Mouse (Mus musculus) lung, postnatal 36 days (tissue): ENCODE data around the gene Stx8.
A peak's percentile ranks its signal among the peaks of the same experiment; 100 is the strongest.

Experiments
- DNase-seq: peaks from one replicate; pipeline ENCODE4 v3.0.0; 2022; ENCODE audit warnings: mixed read lengths

Stx8 gene

DNA sequence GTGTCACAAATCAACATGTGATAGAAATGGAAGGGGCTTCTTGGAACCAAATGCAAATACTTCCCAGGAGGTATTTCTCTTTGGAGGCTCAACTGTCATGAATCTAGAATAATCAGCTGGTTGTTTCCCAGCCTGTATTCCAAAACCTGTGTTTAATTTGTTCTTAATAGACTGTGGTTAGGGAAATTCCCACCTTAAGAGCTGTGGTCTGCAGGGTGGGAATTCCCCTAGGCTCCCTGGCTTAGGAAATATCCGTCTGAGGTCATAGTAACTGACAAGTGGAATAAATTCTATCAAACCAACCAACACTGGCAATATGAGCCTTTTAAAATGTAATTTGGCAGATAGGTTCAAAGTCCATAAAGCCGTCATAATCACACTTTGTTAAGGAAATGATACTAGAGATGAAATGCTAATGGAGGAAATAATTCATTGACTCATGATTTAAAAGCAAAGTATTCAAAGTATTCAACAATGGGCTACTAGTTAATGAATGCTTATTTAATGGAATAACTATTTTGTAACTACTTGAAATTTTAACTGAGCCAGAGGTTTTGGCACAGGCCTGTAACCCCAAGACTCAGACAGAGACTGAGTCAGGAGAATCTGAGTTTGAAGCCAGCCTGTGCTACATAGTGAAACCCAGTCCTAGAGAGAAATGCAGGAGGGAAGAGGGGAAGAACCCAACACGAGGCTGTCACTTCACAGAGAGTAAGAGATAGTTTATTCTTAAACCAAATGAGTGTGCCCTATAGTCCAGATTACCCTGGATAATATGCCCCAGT is 126.2 kb downstream of the Stx8 start:
- DNase-seq, result no peak

DNA sequence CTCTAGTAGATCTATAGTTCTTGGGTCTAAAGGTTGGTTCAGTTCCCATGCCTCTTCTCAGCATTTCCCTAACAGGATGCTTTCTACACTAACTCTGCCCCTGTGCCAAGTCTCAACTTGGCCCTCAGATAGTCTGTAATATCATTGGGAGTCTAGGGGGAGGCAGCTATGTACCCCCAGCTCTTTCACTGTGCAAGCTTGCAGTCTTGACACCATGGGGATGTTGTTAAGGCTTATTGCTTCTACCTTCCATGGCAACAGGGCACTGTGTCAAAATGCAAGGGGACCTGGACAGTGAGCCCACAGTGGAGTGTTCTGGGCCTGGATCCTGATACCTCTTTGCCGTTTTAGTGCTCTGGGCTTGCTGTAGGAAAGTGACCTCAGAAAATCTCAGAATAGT is 135.6 kb downstream of the Stx8 start:
- no peak for DNase-seq

DNA sequence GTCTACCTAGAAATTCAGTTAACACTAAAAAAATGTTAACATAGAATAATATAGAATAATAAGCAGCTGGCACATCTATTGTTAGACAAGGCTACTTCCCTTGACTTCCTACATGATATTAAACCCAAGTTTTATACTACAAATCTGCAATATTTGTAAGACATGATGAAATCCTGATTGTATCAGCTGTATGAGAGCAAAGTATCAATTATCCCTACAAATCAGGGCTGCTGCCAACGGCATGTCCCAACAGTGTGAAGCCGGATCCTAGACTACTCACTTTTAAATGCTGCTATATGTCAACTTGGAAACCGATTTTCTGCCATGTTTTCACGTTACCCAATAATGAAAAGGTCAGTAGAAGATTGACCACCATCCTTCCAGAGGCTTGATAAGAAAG is 137.5 kb downstream of the Stx8 start:
- no peak for DNase-seq

DNA sequence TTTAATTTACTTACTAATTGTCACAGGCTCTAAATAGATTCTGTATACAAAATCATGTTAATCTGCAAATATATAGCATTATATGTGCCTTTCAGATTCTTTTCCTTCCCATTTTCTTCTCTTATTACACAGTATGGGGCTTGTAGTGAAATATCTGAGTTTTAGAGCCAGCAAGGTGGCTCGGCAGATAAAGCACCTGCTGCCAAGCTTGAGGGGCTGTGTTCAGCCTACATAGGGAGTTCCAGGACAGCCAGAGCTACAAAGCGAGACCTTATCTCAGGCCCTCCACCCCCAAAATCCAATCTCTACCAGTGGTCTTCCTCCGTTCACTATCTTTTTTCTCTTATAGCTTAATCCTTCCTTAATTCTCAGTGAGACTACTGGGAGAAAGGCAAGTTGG is 140.1 kb downstream of the Stx8 start:
- DNase-seq, result no peak

- DNase-seq, result peak; percentile 74
These were observed 147.6 kb downstream of the Stx8 start for GRCm38 (mm10) chr11:68113454-68114100.

DNA sequence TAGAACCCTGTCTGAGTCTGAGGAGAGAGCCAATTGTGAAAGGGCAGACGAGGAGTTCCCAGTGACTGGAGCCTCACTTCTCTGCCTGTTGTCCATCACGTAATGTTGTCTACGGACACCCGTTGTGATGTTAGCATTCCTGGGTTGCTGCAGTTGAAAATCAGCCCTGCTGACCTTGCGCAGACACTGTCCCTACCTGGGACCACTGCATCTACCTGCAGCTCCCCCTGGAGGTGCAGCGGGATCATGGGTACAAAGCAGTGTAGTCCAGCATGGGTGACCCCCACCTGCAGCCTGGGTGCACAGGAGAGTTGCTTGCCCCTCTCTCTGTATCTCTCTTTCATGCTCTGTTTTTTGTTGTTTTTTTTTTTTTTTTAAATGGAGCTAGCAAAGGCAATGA is 148.2 kb downstream of the Stx8 start:
- DNase-seq, result peak; percentile 46

GRCm38 (mm10) chr11:68116157-68116556 is 150.2 kb downstream of the Stx8 start:
- DNase-seq, result no peak

- DNase-seq, result no peak
These were observed 152.1 kb downstream of the Stx8 start for GRCm38 (mm10) chr11:68117878-68118660.

DNA sequence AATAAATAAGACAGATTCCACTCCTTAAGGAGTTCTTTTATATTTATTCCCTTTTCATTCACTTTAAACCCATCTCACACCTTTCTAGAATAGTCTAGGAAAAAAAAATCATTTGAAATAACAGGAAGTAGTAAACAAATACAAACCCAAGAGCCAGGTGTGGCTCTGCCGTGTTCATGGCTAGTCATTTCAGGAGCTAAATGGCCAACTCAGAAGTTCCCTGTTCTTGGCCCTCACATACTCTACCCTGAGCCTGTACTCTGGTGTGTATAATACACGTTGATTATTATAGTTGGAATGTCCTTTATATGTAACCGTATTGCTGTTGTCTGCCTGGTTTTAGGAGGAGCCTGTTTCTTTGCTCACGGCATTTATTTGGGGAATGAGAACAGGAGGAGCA is 152.7 kb downstream of the Stx8 start:
- no peak for DNase-seq

GRCm38 (mm10) chr11:68119136-68119535 is 153.1 kb downstream of the Stx8 start:
- DNase-seq, result no peak

DNA sequence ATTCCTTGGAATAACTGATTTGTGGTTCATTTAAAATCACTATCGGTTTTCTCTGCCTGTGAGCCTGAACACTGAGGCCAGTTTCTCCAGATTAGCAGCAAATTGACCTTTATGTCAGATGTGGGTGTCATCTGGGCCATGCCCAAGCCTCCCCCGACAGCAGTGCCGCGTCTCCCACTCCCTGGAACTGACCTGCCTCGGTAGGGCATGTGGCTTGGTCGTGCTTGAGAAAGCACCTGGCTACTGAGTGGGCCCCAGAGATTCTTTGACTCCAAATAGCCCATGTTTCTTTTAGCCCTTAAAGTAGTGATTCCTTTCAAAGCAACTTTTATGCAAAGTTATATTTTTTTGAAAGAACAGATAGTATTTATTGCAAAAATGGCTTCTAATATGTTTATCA is 155.3 kb downstream of the Stx8 start:
- DNase-seq, result no peak

DNA sequence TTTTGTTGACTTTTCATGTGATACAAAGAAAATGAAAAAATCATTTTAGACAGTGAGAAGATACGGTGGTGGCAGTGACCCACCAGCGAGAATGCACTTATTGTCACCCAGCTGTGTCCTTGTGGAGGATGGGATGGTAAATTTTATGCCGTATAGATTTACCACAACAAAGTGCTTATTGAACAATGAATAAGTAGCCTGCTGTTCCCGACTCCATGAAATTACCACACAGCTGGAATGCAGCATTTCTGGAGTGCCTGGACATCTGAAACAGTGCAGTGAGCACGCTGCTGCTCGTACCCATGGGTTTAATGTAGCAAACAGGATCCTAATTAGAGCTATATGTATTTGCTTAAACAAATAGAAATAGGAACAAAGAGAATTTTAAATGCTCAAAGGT is 155.7 kb downstream of the Stx8 start:
- DNase-seq, result no peak

DNA sequence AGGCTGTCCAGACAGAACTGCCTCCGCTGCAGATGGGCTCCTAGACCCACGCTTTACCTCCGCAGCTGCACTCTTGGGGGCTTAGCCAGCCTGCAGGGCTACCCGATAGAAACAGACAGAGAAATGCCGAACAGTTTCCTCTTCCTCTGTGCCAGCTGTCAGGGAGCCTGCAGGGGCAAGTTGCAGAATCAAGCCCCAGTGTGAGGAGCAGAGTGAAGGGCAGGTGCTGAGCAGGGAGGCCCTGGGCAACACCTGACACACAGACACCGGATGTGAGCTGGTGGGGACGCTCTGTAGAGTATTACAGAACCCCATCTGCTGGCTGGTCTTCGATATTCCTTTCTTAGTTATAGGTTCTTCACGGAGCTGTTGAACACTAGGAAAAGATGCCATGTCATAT is 160.1 kb downstream of the Stx8 start:
- no peak for DNase-seq

DNA sequence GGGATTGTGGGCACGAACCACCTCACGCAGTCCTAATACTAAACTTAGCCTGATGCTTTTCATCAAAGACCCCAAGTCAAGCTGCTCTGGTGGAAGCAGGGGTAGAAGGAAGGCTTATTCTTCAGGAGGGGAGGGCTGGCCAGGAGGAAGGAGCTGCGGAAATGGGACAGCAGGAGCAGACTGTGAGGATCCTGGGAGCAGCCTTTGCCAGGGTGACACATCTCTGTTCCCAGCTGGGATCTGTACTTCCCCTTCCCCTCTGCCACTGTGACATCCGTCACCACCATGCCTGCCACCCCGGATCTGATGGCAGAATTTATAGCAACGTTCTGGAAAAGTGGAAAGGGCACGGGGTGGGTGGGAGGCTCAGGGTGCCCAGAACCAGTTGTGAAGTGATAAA is 168.5 kb downstream of the Stx8 start:
- peak; percentile 21 for DNase-seq

DNA sequence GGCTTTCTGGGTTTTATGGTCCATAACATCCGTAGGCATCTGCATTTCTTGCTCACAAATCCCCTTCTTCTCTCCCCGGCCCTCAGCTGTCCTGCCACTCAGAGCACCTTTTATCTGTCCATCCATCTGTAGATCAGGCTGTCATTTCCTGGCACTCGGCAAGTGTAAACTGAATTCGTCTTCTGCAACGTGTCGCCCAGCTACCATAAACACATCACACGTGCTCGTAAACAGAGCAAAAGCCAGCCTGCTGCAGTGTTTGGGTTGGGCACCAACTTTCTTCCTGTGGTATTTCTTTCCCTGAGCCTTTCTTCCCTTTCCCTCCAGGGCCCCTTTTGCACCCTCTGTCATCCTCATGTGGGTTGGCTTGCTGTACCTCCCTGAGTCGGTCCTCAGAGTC is 169.4 kb downstream of the Stx8 start:
- DNase-seq, result peak; percentile 23

DNA sequence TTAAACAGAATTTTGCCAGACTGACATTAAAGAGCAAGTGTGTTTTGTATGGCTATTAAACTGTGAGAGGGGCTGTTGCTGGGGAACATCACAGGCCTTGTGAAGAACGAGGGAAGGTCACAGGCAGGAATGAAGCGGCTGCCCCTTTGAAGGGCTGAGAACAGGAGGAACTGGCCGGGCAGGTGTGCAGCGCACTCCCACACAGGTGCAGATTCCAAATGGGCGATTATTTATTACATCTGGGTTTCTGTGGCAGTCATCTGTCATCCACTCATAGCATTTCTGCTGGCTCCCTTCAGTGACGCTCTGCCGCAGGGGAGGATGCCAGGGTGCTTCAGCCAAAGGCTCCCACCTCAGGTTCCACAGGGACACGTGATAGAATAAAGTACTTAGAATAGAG is 170.7 kb downstream of the Stx8 start:
- no peak for DNase-seq

DNA sequence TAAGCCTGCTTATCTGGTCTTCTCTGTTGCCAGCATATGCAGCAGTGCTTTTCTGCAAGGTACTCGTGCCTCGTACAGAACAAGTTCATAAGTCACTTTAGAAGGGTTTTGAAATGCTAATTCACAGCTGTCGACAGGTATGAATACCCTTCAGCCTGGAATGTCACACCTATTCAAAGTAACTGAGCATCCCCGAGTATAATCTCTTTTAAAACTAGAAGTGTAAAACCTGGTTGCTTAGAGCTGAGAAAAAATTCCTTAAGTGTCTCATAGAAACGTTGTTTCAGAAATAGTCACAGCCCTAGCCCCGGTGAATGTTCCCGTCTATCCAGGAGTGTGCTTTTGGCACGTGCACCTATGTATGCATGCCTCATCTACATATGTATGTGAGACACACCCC is 176.3 kb downstream of the Stx8 start:
- DNase-seq, result no peak

DNA sequence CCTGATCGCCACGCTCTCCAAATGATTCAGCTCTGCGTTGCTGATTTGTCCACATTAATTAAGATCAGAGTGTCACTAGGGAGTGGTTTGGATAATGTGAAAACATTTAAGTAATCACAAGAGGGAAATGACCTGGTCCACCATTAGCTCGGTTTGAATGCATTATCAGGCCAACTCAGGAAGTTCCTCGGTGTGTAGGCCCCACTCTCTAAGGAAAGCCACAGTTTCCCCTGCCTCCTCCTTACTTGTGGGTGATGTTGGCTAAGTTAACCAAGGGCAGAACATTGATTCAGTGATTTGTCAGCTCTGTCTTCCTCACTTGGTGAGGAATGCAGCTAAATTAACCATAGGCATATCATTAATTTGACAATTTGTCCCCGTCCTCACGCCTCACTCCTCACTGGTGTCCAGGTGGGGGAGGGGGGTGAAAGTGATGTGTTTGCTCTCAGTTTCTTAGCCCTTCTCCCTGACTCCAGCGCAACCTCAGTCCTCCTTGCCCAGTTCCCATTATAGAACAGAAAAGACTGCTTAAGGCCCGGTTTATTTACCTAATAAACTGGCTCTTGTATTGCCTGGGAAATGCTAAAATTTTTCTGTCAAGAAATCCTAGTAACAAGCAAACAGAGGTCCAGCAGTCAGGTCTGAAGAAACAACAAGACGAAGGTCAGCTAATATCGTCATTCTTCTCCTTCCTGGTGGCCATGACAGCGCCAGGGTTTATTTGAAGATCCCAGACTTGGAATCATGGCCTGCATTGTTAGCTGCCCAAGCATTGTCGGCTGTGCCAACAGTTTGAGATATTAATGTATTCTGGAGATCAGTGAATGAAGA is 178.5 kb downstream of the Stx8 start:
- DNase-seq, result peak; percentile 14

DNA sequence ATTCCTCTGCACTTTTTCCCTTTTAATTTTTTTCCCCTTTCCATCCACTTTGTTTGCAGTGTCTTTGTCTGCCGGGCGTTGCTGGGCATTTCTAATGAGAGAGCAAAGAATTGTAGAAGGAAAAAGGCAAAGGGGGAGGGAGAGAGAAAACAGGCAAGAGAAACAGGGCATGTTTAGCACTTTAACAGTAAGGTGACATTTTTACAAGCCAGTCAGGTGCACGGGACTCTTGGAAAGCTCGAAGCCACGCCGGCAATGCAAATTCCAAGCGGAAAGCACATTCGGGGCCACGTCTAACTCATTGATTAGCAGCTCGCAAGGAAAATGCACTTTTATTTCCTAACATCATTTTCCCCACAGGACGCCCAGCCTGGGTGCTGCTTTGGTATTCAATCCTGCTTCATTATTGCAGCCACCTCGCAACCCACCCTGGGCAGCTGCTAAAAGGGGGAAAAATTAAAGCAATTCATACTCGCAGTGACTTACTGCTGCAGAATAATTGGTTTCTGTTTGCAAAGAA is 179.1 kb downstream of the Stx8 start:
- no peak for DNase-seq

DNA sequence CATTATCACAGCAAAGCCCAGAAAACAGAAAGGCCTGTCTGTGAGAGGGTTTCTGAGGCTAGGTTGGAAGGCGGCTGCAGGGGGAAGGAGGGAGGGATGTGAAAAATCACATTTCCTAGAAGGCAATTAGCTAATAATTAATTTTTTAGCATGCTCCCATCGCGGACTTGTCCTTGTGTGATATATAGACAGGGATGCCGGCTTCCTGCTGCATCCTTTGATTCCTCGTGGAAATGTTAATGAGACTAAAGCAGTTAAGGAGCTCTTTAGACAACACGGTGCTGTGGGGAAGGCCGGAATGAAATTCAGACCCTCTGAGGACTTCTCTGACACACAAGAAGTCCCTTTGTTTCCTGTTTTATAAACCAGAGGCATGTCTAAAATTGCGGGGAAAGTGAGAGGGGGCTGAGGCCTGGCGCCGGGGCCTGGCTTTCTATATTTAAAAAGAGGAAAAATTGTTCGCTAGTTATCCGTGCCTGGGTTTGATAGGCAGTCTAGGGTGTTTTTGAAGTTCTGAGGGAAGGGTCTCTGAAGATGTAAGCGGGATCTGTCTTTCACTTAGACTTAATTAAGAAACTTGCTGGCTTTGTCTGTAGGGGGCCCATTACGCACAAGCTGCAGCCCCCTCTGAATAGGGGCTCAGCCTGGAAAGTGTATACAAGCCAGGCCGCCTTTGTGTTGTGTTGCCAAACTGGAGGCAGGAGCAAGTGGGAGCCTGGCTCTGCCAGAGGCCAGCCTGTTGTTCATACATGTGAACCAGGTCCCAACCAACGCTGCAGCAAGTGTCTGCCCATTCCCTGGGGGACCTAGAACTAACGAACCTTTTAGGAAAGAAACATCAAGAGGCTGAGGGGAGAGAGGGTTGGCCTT is 179.8 kb downstream of the Stx8 start:
- DNase-seq, result no peak

GRCm38 (mm10) chr11:68146456-68146851 is 180.5 kb downstream of the Stx8 start:
- no peak for DNase-seq

GRCm38 (mm10) chr11:68150938-68151337 is 184.9 kb downstream of the Stx8 start:
- DNase-seq, result no peak
